Mouse (Mus musculus): Measurements from ENCODE around the gene Ins2. TPM values are rescaled to one million over a fixed set of nuclear protein-coding genes. Genes with fewer than 3 reads are reported as not detected.

The Ins2 gene
- polyA plus RNA-seq, 1 experiment from 2014 or later, result not detected

DNA sequence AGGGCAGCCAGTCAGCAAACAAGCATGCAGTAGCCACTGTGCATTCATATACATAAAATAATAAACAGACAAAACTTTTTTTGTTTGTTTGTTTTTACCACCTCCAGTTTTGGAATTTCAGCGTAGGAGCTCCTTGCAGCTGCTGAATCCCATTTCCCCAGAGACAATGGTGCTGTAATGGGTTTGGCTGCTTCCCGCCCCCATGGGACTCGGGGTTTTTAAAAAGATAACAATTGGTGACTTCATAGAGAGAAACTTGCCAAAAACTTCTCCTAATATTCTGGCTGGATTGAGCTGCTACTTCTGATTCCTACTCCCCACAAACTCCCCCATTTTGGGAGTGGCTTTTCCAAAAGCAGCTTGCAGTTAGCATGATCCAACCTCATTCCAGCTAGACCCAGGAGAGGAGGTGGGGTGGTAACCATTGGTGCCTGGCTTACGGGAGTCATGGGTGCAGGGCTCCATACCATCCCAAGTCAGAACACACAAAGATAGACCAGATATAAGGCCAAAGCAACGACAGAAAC, 43.8 kb downstream of the Ins2 start:
- WGBS, result 56% methylated on average over 5 of the region's 5 CpGs
- ATAC-seq (ENCODE audit: low read depth), result no peak
- no peak overlapping the region for H3K4me3 ChIP-seq (ENCODE audit: low read length)

DNA sequence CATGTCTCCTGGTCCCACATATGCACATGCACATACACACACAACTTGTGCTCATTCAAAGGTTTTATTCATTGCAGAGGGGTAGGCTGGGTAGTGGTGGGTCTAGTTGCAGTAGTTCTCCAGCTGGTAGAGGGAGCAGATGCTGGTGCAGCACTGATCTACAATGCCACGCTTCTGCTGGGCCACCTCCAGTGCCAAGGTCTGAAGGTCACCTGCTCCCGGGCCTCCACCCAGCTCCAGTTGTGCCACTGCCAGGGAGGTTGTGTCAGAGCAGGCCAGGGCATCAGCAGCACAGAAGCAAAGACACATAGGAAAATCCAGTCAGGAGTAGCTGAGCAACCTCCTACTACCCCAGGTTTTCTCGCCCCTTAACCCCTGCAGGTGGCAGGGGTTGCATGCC, 64.6 kb downstream of the Ins2 start:
- WGBS, result 84% methylated on average over 3 of the region's 3 CpGs
- no peak for ATAC-seq (ENCODE audit: low read depth)

More for the DNA sequence above, 43.8 kb downstream of the Ins2 start:
- H3K27me3 ChIP-seq (ENCODE audit: control insufficient read depth, insufficient read depth, low read depth, low read length), result no peaks in the 10 kb centered on the region
- H3K27ac ChIP-seq (ENCODE audit: low read length), result no peak overlapping the region
- H3K4me1 ChIP-seq (replicated peaks; ENCODE audit: control insufficient read depth, insufficient read depth, low read length), result no peaks in the 10 kb centered on the region
- no peaks in the 10 kb centered on the region for H3K36me3 ChIP-seq (ENCODE audit: control insufficient read depth, insufficient read depth, low read length)
- no peak overlapping the region for H3K4me2 ChIP-seq (ENCODE audit: low read depth, low read length)
- no peaks in the 10 kb centered on the region for H3K9me3 ChIP-seq (ENCODE audit: control insufficient read depth, low read length)
- H3K9ac ChIP-seq (ENCODE audit: low read length), result no peak overlapping the region

DNA sequence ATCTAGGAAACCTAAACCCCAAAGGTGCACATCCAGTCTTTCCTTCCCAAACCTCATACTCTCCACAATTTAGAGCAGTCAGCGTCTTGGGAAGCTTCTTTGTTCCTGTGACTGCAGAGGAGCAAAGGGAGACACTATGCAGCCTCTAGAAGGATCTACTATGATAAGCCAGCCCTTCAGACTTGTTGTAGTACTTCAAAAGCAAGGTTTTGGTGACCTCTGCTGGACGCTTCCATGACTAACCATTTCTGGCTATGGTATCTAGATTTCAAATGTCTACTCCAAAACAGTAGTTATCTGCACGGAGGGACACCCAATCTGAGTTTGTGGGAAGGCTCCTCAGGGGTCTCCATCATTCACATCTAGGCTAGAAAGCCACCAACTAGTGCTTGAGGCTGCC, 67.5 kb downstream of the Ins2 start:
- 9% methylated on average over 3 of the region's 3 CpGs for WGBS
- H3K4me1 ChIP-seq (replicated peaks; ENCODE audit: control insufficient read depth, insufficient read depth, low read length), result no peaks in the 10 kb centered on the region
- H3K4me3 ChIP-seq (ENCODE audit: low read length), result no peak overlapping the region
- no peaks in the 10 kb centered on the region for H3K36me3 ChIP-seq (ENCODE audit: control insufficient read depth, insufficient read depth, low read length)
- H3K27ac ChIP-seq (ENCODE audit: low read length), result no peak overlapping the region
- peaks cover 10% of the 10 kb centered on the region; the same call in 1 of the 2 replicates for H3K9me3 ChIP-seq (ENCODE audit: control insufficient read depth, low read length)
- H3K27me3 ChIP-seq (ENCODE audit: control insufficient read depth, insufficient read depth, low read depth, low read length), result no peaks in the 10 kb centered on the region
- no peak overlapping the region for H3K4me2 ChIP-seq (ENCODE audit: low read depth, low read length)
- ATAC-seq (ENCODE audit: low read depth), result no peak; the same call in 1 of the 2 replicates
- H3K9ac ChIP-seq (ENCODE audit: low read length), result no peak overlapping the region

More for the DNA sequence above, 64.6 kb downstream of the Ins2 start:
- Histone ChIP-seq H3K4me3 (ENCODE audit: low read length) (no peak overlapping the region), H3K9ac (ENCODE audit: low read length) (no peak overlapping the region), H3K4me2 (ENCODE audit: low read depth, low read length) (no peak overlapping the region), H3K27me3 (ENCODE audit: control insufficient read depth, insufficient read depth, low read depth, low read length) (no peaks in the 10 kb centered on the region), H3K9me3 (ENCODE audit: control insufficient read depth, low read length) (no peaks in the 10 kb centered on the region), H3K27ac (ENCODE audit: low read length) (no peak overlapping the region), H3K4me1 (replicated peaks; ENCODE audit: control insufficient read depth, insufficient read depth, low read length) (no peaks in the 10 kb centered on the region), H3K36me3 (ENCODE audit: control insufficient read depth, insufficient read depth, low read length) (no peaks in the 10 kb centered on the region)

DNA sequence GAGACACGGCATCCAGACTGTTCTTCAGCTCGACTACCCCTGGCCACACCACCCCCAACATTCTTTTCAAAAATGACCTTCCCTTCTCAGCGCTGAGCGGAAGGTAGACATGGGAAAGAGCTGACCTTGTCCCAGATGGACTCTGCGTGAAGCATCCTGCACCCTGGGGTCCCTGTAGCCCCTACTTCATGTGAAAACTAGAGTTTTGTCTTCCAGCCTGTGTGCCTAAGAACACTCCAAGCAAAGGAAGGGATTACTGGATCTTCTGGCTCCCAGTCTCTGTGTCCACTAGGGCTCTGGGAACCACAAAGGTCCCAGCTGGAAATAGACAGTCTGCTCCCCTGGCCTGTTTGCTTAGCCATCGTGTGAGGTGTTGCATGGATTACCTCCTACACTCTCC, 68.0 kb downstream of the Ins2 start:
- no peak overlapping the region for H3K4me2 ChIP-seq (ENCODE audit: low read depth, low read length)
- no peak overlapping the region for H3K9ac ChIP-seq (ENCODE audit: low read length)
- 69% methylated on average over 6 of the region's 6 CpGs for WGBS
- no peaks in the 10 kb centered on the region for H3K4me1 ChIP-seq (replicated peaks; ENCODE audit: control insufficient read depth, insufficient read depth, low read length)
- 0 out of 2 replicates have a peak, but pooled peaks cover 3% of the 10 kb centered on the region for H3K36me3 ChIP-seq (ENCODE audit: control insufficient read depth, insufficient read depth, low read length)
- H3K4me3 ChIP-seq (ENCODE audit: low read length), result no peak overlapping the region
- H3K9me3 ChIP-seq (ENCODE audit: control insufficient read depth, low read length), result peaks cover 13% of the 10 kb centered on the region
- H3K27ac ChIP-seq (ENCODE audit: low read length), result no peak overlapping the region
- ATAC-seq (ENCODE audit: low read depth), result no peak
- no peaks in the 10 kb centered on the region for H3K27me3 ChIP-seq (ENCODE audit: control insufficient read depth, insufficient read depth, low read depth, low read length)

DNA sequence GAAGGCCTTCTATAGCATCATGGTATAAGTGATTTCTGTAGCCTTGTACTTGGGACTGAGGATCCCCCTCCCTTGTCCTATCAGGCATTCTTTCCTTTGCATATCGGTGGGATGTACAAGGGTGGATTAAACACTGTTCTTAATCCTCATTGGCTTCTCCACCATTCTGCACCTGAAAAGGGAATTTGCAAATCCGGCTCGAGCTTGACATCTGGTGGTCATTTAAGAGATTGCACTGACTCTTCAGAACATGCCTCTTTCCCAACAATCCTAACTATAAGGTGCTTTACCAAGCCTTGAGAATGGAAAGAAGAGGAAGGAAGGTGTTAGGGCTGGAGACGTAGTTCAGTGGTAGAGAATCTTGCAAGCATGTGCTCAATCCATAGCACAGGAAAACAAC, 71.1 kb downstream of the Ins2 start:
- 12% methylated on average over 4 of the region's 4 CpGs for WGBS
- ATAC-seq (ENCODE audit: low read depth), result peak; percentile 18; the same call in 1 of the 2 replicates

DNA sequence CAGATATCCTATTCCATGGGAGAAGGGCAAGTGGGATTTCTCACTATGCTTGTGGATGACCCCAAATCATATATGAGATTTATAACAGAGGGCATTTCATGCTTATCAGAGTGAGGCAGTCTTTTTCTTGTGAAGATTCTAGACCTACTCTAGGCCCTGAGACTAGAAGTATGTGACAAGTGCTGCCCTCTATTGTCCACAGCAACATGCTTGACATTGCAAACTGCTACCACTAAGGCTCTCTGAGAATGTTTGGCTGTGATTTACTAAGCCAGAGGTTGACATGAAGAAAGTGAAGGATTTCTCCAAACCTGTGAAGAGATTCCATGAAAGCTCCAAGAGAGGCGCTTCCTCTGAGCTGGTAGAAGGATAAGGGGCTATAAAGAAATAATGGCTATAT, 72.1 kb downstream of the Ins2 start:
- 95% methylated on average over 1 of the region's 1 CpGs for WGBS
- no peak overlapping the region for H3K4me3 ChIP-seq (ENCODE audit: low read length)
- peaks cover 3% of the 10 kb centered on the region for H3K27me3 ChIP-seq (ENCODE audit: control insufficient read depth, insufficient read depth, low read depth, low read length)
- no peak overlapping the region for H3K27ac ChIP-seq (ENCODE audit: low read length)
- peaks cover 25% of the 10 kb centered on the region for H3K9me3 ChIP-seq (ENCODE audit: control insufficient read depth, low read length)
- H3K4me2 ChIP-seq (ENCODE audit: low read depth, low read length), result no peak overlapping the region
- H3K4me1 ChIP-seq (replicated peaks; ENCODE audit: control insufficient read depth, insufficient read depth, low read length), result no peaks in the 10 kb centered on the region
- H3K36me3 ChIP-seq (ENCODE audit: control insufficient read depth, insufficient read depth, low read length), result peaks cover 6% of the 10 kb centered on the region; the same call in 1 of the 2 replicates
- H3K9ac ChIP-seq (ENCODE audit: low read length), result no peak overlapping the region
- ATAC-seq (ENCODE audit: low read depth), result no peak

More for the DNA sequence above, 71.1 kb downstream of the Ins2 start:
- H3K4me1 ChIP-seq (replicated peaks; ENCODE audit: control insufficient read depth, insufficient read depth, low read length), result no peaks in the 10 kb centered on the region
- H3K36me3 ChIP-seq (ENCODE audit: control insufficient read depth, insufficient read depth, low read length), result peaks cover 6% of the 10 kb centered on the region; the same call in 1 of the 2 replicates
- no peak overlapping the region for H3K9ac ChIP-seq (ENCODE audit: low read length)
- peaks cover 25% of the 10 kb centered on the region for H3K9me3 ChIP-seq (ENCODE audit: control insufficient read depth, low read length)
- H3K27ac ChIP-seq (ENCODE audit: low read length), result no peak overlapping the region
- no peak overlapping the region for H3K4me3 ChIP-seq (ENCODE audit: low read length)
- H3K4me2 ChIP-seq (ENCODE audit: low read depth, low read length), result no peak overlapping the region
- H3K27me3 ChIP-seq (ENCODE audit: control insufficient read depth, insufficient read depth, low read depth, low read length), result no peaks in the 10 kb centered on the region

DNA sequence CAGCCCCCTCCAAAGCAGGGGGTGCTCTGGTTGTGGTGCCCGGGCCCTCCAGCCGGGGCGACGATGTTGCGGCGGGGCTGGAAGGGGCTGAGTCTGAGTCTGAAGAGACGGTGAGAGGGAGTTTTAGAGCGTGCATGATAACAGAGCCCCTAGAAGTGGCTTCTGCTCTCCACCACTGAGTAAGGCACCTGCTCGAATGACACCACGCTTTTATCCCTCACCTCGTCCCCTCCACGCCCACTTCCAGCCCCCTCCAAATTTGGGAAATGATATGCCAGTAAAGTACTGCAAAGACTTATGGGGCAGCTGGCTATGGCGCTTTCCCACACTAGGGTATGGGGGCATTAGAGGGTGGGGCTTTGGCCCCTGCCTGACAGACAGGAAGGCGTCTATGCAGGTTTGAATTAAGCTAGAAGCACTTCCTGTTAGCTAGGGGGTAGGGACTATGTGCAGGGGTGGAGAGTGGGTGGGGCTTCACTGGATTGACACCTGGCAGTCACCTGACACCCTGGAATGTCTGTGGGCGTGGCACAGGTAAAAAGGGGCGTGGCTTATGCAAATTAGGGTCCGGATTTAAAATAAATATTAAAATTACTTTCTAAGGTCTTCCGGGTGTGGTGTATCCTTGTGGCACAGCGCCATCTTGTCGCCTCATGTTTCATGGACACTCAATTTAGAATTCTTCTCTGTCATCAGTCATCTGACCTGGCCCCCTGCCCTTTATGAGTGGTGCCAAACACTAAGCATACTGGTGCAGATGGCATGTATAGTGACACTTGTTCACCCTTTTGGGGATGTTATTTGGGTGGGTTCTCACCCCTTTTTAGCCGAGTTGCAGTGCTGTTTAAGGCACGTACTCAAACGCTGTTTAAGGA, 73.2 kb downstream of the Ins2 start, which contains the start of gene Gm49394:
Gm49394 (minus strand) TSS at position 192 of the 875 bp plus-strand sequence.
- Histone ChIP-seq H3K27me3 (ENCODE audit: control insufficient read depth, insufficient read depth, low read depth, low read length) (peaks cover 14% of the 10 kb centered on the region), H3K4me1 (replicated peaks; ENCODE audit: control insufficient read depth, insufficient read depth, low read length) (no peaks in the 10 kb centered on the region), H3K9ac (ENCODE audit: low read length) (no peak within 1 kb of the TSS), H3K4me2 (ENCODE audit: low read depth, low read length) (no peak within 1 kb of the TSS), H3K4me3 (ENCODE audit: low read length) (no peak within 1 kb of the TSS), H3K36me3 (ENCODE audit: control insufficient read depth, insufficient read depth, low read length) (peaks cover 6% of the 10 kb centered on the region; the same call in 1 of the 2 replicates), H3K27ac (ENCODE audit: low read length) (no peak within 1 kb of the TSS), H3K9me3 (ENCODE audit: control insufficient read depth, low read length) (peaks cover 25% of the 10 kb centered on the region)
- no peak for ATAC-seq (ENCODE audit: low read depth)
- 80% methylated on average over 23 of the region's 23 CpGs for WGBS

DNA sequence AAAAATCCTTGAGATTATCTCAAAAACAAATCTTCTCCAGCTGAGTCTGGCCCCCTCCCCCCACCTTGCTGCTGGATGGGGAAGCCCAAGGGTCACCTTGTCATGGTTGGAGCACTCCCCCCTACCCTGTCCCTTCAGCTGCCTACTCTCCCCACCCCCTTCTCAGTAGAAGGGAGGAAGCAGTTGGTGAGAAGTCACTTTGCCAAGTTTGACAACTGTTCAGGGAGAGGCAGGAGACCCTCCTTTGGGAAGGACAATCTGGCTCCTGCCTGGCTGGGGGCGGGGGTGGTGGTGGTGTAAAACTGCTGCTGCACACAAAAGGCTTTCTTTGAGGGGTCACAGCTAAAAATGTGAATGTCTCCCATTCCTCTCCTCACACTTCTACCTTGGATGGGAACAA, 74.9 kb downstream of the Ins2 start:
- H3K27me3 ChIP-seq (ENCODE audit: control insufficient read depth, insufficient read depth, low read depth, low read length), result peaks cover 30% of the 10 kb centered on the region
- H3K9me3 ChIP-seq (ENCODE audit: control insufficient read depth, low read length), result peaks cover 25% of the 10 kb centered on the region
- no peak overlapping the region for H3K4me3 ChIP-seq (ENCODE audit: low read length)
- H3K36me3 ChIP-seq (ENCODE audit: control insufficient read depth, insufficient read depth, low read length), result peaks cover 6% of the 10 kb centered on the region; the same call in 1 of the 2 replicates
- 93% methylated on average over 1 of the region's 1 CpGs for WGBS
- ATAC-seq (ENCODE audit: low read depth), result no peak
- H3K27ac ChIP-seq (ENCODE audit: low read length), result no peak overlapping the region
- H3K4me2 ChIP-seq (ENCODE audit: low read depth, low read length), result no peak overlapping the region
- H3K4me1 ChIP-seq (replicated peaks; ENCODE audit: control insufficient read depth, insufficient read depth, low read length), result peaks cover 3% of the 10 kb centered on the region; the same call in 1 of the 2 replicates
- no peak overlapping the region for H3K9ac ChIP-seq (ENCODE audit: low read length)

DNA sequence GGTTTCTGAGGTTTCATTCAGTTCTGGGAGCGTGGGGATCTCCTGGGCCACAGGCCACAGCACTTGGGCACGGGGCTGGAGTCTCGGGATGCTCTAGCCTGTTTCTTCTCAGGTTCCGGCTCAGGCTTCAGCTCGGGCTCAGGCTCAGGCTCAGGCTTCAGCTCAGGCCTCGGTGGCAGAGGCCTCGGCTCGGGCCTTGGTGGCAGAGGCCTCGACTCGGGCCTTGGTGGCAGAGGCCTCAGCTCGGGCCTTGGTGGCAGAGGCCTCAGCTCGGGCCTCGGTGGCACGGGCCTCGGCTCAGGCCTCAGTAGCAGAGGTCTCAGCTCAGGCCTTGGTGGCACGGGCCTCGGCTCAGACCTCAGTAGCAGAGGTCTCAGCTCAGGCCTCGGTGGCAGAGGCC, 75.7 kb downstream of the Ins2 start:
- peaks cover 38% of the 10 kb centered on the region for H3K27me3 ChIP-seq (ENCODE audit: control insufficient read depth, insufficient read depth, low read depth, low read length)
- no peak overlapping the region for H3K4me2 ChIP-seq (ENCODE audit: low read depth, low read length)
- 0 out of 2 replicates have a peak overlapping the region, but pooled peaks have one; percentile 5 for H3K9ac ChIP-seq (ENCODE audit: low read length)
- no peak for ATAC-seq (ENCODE audit: low read depth)
- no peak overlapping the region for H3K27ac ChIP-seq (ENCODE audit: low read length)
- H3K4me3 ChIP-seq (ENCODE audit: low read length), result no peak overlapping the region
- H3K36me3 ChIP-seq (ENCODE audit: control insufficient read depth, insufficient read depth, low read length), result peaks cover 6% of the 10 kb centered on the region; the same call in 1 of the 2 replicates
- 91% methylated on average over 18 of the region's 18 CpGs for WGBS
- peaks cover 3% of the 10 kb centered on the region; the same call in 1 of the 2 replicates for H3K4me1 ChIP-seq (replicated peaks; ENCODE audit: control insufficient read depth, insufficient read depth, low read length)
- H3K9me3 ChIP-seq (ENCODE audit: control insufficient read depth, low read length), result peaks cover 25% of the 10 kb centered on the region
